Mouse (Mus musculus) limb, embryonic 12.5 days (tissue): Measurements from ENCODE around the gene Gpr176. TPM values are rescaled to one million over a fixed set of nuclear protein-coding genes. Genes with fewer than 3 reads are reported as not detected.

Source experiments
- ATAC-seq: fragments of 200-750 bp; cut with Nextera tagmentation; 2 replicates; pipeline ENCODE4 v1.8.0; 2017; ENCODE audit warnings: low read depth, moderate TSS enrichment; ENCODE audit not compliant: insufficient number of reproducible peaks, insufficient read depth, low FRiP score, low TSS enrichment
- H3K27ac ChIP-seq: fragments of 300-500 bp; sonication (generic); 2 replicates; pipeline ENCODE4 v1.5.1; 2016; ENCODE audit warnings: mild to moderate bottlenecking, moderate library complexity
- H3K27me3 ChIP-seq: fragments of 300-500 bp; sonication (generic); 2 replicates; pipeline ENCODE4 v1.6.1; 2016; ENCODE audit warnings: mild to moderate bottlenecking, moderate library complexity
- H3K36me3 ChIP-seq: fragments of 300-500 bp; sonication (generic); 2 replicates; pipeline ENCODE4 v1.6.1; 2016; ENCODE audit warnings: mild to moderate bottlenecking, moderate library complexity
- H3K4me1 ChIP-seq: fragments of 300-500 bp; sonication (generic); replicated peaks from 2 replicates; pipeline ENCODE4 v1.6.1; 2016
- H3K4me2 ChIP-seq: fragments of 300-500 bp; sonication (generic); 2 replicates; pipeline ENCODE4 v1.6.1; 2016; ENCODE audit warnings: mild to moderate bottlenecking, moderate library complexity
- H3K4me3 ChIP-seq: fragments of 300-500 bp; sonication (generic); replicated peaks from 2 replicates; pipeline ENCODE4 v1.5.1; 2016; ENCODE audit warnings: mild to moderate bottlenecking
- H3K9ac ChIP-seq: fragments of 300-500 bp; sonication (generic); replicated peaks from 2 replicates; pipeline ENCODE4 v1.6.1; 2016; ENCODE audit warnings: mild to moderate bottlenecking, moderate library complexity
- H3K9me3 ChIP-seq: fragments of 300-500 bp; sonication (generic); 2 replicates; pipeline ENCODE4 v1.6.1; 2016; ENCODE audit warnings: mild to moderate bottlenecking, moderate library complexity
- WGBS: fragments of 180-500 bp; shearing (Covaris S2); methylation state at CpG from one replicate; pipeline ENCODE4 v1.1.7; 2016; 5-methylcytosine and 5-hydroxymethylcytosine counted together
- polyA plus RNA-seq: library from polyadenylated mRNA; unstranded; fragments of >200 nt; fragmentation: Nextera tagmentation; extraction: Ambion mirVana; gene quantifications from 2 replicates; pipeline ENCODE4 v1.2.1, GENCODE M21; 2016

Gene Gpr176
- polyA plus RNA-seq, result 0.10 and 0.16 TPM in 2 replicates

DNA sequence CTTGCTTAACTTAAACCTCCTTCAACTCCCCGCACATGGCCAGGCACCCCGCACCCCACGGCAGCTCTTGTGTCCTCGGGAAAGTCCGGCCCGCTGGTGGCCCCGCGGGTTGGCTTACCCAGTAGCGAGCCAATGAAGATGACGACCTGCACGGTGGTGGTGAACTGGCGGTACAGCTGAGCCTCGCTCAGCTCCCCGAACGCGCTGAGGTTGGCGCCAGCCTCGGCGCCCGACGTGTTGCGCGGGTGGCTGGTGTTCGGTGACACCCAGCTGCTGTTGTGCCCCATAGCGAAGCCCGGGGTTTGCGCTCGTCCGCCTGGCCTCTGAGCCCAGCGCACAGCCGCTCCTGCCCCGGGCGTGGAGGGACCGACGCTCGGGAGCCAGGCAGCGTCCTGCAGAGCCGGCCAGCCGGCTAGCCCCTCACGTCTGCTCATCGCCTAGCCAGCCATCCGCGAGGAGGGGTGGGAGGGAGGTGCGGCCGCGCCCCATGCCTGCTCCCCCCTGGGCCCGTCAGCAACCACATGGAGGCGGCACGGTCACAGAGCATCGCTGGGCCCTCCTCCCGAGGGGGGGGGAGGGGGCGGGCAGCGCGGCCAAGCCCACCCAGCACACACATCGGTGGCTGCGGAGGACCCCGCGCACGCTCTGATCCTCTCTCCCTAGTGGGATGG, at the start of gene Gpr176:
TSS of gene Gpr176 (minus strand) at position 519 of the 671 bp plus-strand sequence.
- under 1% methylated on average over 56 of the region's 59 CpGs for WGBS
- peak; percentile 78 for ATAC-seq
- H3K27me3 ChIP-seq, result peaks cover 34% of the 10 kb centered on the region
- H3K9ac ChIP-seq, result peak within 1 kb of the TSS; percentile 46
- H3K4me1 ChIP-seq, result peaks cover 16% of the 10 kb centered on the region
- H3K27ac ChIP-seq, result no peak within 1 kb of the TSS
- no peaks in the 10 kb centered on the region for H3K9me3 ChIP-seq
- H3K36me3 ChIP-seq, result no peaks in the 10 kb centered on the region
- peak within 1 kb of the TSS; percentile 97 for H3K4me2 ChIP-seq
- H3K4me3 ChIP-seq, result peak within 1 kb of the TSS; percentile 53

- H3K36me3 ChIP-seq, result peaks cover 79% of the 10 kb centered on the region
These were observed 49.2 kb upstream of the Gpr176 start for GRCm38 (mm10) chr2:118422385-118422784.

DNA sequence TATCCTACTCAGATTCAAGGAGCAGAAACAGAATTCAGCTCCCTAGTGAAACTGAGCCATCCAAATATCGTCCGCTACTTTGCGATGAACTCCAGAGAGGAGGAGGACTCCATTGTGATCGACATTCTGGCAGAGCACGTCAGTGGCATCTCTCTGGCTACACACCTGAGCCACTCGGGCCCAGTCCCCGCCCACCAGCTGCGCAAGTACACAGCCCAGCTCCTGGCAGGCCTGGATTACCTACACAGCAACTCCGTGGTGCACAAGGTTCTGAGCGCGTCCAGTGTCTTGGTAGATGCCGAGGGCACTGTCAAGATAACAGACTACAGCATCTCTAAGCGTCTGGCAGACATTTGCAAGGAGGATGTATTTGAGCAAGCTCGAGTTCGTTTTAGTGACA, 48.7 kb upstream of the Gpr176 start:
- WGBS, result 90% methylated on average over 15 of the region's 15 CpGs
- no peak overlapping the region for H3K27ac ChIP-seq
- no peak overlapping the region for H3K9ac ChIP-seq
- H3K9me3 ChIP-seq, result no peaks in the 10 kb centered on the region
- H3K4me3 ChIP-seq, result no peak overlapping the region
- H3K27me3 ChIP-seq, result no peaks in the 10 kb centered on the region
- no peaks in the 10 kb centered on the region for H3K4me1 ChIP-seq
- H3K4me2 ChIP-seq, result no peak overlapping the region
- H3K36me3 ChIP-seq, result peaks cover 78% of the 10 kb centered on the region
- ATAC-seq, result no peak

More at GRCm38 (mm10) chr2:118422385-118422784, 49.2 kb upstream of the Gpr176 start:
- Histone ChIP-seq H3K9ac (no peak overlapping the region), H3K4me3 (no peak overlapping the region), H3K4me2 (no peak overlapping the region), H3K27me3 (no peaks in the 10 kb centered on the region), H3K9me3 (no peaks in the 10 kb centered on the region), H3K4me1 (no peaks in the 10 kb centered on the region), H3K27ac (no peak overlapping the region)
- no peak for ATAC-seq
- WGBS, result 86% methylated on average over 8 of the region's 8 CpGs

- Histone ChIP-seq H3K4me2 (no peak overlapping the region), H3K4me3 (no peak overlapping the region), H3K27me3 (no peaks in the 10 kb centered on the region), H3K27ac (no peak overlapping the region), H3K9ac (no peak overlapping the region), H3K36me3 (peaks cover 87% of the 10 kb centered on the region), H3K4me1 (no peaks in the 10 kb centered on the region), H3K9me3 (no peaks in the 10 kb centered on the region; the same call in 1 of the 2 replicates)
- 83% methylated on average over 4 of the region's 4 CpGs for WGBS
- no peak for ATAC-seq
These were observed 44.9 kb upstream of the Gpr176 start for GRCm38 (mm10) chr2:118418076-118418475.

DNA sequence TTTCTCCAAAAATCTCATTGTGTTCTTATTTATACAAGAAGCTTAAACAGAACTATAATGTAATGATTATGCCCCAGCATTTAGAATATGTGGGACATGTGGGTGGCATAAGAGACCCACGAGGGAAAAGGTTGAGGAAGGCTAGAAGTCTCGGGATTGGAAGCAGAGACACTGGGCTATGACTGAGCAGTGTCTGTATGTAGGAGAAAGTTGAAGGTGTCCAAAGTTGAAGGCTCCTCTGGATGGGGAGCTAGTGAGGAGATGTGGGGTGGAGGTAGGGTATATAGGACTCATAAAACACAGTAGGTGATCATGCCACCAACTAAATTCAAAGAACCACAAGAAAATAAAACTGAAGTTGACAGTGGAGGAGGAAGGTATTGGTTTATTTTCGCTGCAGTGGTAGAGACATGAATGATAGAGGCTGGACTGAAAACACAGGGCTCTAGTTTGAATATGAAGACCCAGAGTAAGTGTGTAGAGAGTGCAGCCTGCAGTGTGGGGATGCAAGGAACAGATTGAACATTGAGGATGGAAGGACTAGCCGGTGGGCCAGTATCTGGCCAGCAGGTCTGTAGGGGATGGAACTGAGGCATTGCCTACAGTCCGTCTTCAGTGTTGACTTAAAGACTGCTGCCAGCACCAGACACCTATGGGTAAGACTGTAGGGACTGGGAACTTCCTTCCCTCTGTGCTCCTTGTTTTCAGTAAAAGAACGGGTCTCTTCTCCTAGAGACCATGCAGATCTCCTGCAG, 42.6 kb upstream of the Gpr176 start:
- no peaks in the 10 kb centered on the region; the same call in 1 of the 2 replicates for H3K9me3 ChIP-seq
- no peaks in the 10 kb centered on the region for H3K27me3 ChIP-seq
- H3K36me3 ChIP-seq, result peaks cover 94% of the 10 kb centered on the region
- 90% methylated on average over 6 of the region's 6 CpGs for WGBS
- H3K9ac ChIP-seq, result no peak overlapping the region
- no peak overlapping the region for H3K4me3 ChIP-seq
- ATAC-seq, result no peak
- no peak overlapping the region for H3K27ac ChIP-seq
- no peak overlapping the region for H3K4me2 ChIP-seq
- H3K4me1 ChIP-seq, result no peaks in the 10 kb centered on the region

DNA sequence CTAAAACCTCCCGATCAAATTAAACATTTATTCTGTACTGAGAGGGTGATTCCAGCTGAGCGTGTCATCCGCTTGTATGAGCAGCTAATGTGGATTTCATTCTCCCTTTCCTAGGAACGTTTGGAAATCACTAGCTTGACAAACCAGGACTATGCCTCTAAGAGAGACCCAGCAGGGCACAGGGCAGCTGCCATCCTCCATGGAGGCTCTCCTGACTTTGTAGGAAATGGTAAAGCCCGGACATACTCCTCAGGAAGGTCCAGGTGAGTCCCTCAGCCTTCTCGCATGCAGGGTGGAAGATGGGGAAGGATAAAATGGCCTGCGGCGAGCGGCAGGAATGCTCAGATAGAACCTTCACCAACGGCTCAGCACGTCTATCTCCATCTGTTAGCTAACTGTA, 39.6 kb upstream of the Gpr176 start:
- Histone ChIP-seq H3K36me3 (peaks cover 84% of the 10 kb centered on the region), H3K4me3 (no peak overlapping the region), H3K4me2 (no peak overlapping the region), H3K9ac (no peak overlapping the region), H3K27ac (no peak overlapping the region), H3K9me3 (no peaks in the 10 kb centered on the region; the same call in 1 of the 2 replicates), H3K27me3 (no peaks in the 10 kb centered on the region), H3K4me1 (no peaks in the 10 kb centered on the region)
- WGBS, result 94% methylated on average over 11 of the region's 11 CpGs
- ATAC-seq, result no peak

GRCm38 (mm10) chr2:118408336-118408895, 35.2 kb upstream of the Gpr176 start:
- Histone ChIP-seq H3K9me3 (no peaks in the 10 kb centered on the region), H3K36me3 (peaks cover 61% of the 10 kb centered on the region)
- ATAC-seq, result no peak

GRCm38 (mm10) chr2:118406811-118407210, 33.6 kb upstream of the Gpr176 start:
- Histone ChIP-seq H3K4me2 (no peak overlapping the region), H3K36me3 (peaks cover 58% of the 10 kb centered on the region), H3K27ac (no peak overlapping the region), H3K4me3 (no peak overlapping the region), H3K4me1 (no peaks in the 10 kb centered on the region), H3K9me3 (no peaks in the 10 kb centered on the region), H3K27me3 (no peaks in the 10 kb centered on the region), H3K9ac (no peak overlapping the region)
- WGBS, result 71% methylated on average over 2 of the region's 2 CpGs
- no peak for ATAC-seq

More at GRCm38 (mm10) chr2:118408336-118408895, 35.2 kb upstream of the Gpr176 start:
- Histone ChIP-seq H3K4me2 (no peak overlapping the region), H3K27ac (no peak overlapping the region), H3K4me1 (no peaks in the 10 kb centered on the region), H3K9ac (no peak overlapping the region), H3K27me3 (no peaks in the 10 kb centered on the region), H3K4me3 (no peak overlapping the region)
- 79% methylated on average over 4 of the region's 4 CpGs for WGBS

GRCm38 (mm10) chr2:118405568-118405967, 32.3 kb upstream of the Gpr176 start:
- no peak for ATAC-seq
- Histone ChIP-seq H3K9ac (no peak overlapping the region), H3K9me3 (no peaks in the 10 kb centered on the region), H3K36me3 (peaks cover 58% of the 10 kb centered on the region), H3K4me3 (no peak overlapping the region), H3K27ac (no peak overlapping the region), H3K4me1 (no peaks in the 10 kb centered on the region), H3K4me2 (no peak overlapping the region), H3K27me3 (no peaks in the 10 kb centered on the region)
- 92% methylated on average over 4 of the region's 4 CpGs for WGBS

DNA sequence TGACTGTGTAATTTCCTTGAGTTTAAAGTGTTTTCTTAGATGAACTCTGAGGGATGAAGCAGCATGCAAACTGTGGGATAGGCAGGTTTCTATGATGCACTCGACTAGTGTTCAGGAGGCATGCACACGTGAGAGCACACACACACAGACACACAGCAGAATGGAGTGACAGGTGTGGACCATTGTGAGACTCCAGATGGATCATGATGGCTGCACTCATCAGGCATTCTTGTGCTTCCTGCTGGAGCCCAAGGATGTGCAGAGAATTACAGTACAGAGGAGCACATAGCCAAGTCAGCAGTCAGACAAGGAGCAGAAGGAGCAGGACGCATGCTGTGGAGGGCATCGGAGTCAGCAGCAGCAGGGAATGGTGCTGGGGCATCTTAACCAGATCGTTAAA, 31.1 kb upstream of the Gpr176 start:
- H3K4me2 ChIP-seq, result no peak overlapping the region
- H3K4me3 ChIP-seq, result no peak overlapping the region
- no peaks in the 10 kb centered on the region for H3K4me1 ChIP-seq
- no peaks in the 10 kb centered on the region for H3K27me3 ChIP-seq
- WGBS, result 82% methylated on average over 5 of the region's 5 CpGs
- peaks cover 52% of the 10 kb centered on the region for H3K36me3 ChIP-seq
- no peak overlapping the region for H3K9ac ChIP-seq
- no peaks in the 10 kb centered on the region for H3K9me3 ChIP-seq
- H3K27ac ChIP-seq, result no peak overlapping the region
- no peak for ATAC-seq
